Mouse (Mus musculus): ENCODE measurements around the gene Tprkb. TPM values are rescaled to one million over a fixed set of nuclear protein-coding genes. Genes with fewer than 3 reads are reported as not detected.

Gene Tprkb
- polyA plus RNA-seq, 1 experiment from 2014 or later = 49.5 TPM

Other genes with a start within 250 kb of the Tprkb start
- not detected in 2 replicates for gene Nat8f7, start 198.7 kb upstream of the Tprkb start, polyA plus RNA-seq (2015; fragmentation: Nextera tagmentation; extraction: Ambion mirVana)
- gene Nat8f3, start 146.1 kb upstream of the Tprkb start, polyA plus RNA-seq (2015; fragmentation: Nextera tagmentation; extraction: Ambion mirVana) = 0.28 and 0.36 TPM in 2 replicates
- not detected in 2 replicates for gene Nat8f6, start 90.9 kb upstream of the Tprkb start, polyA plus RNA-seq (2015; fragmentation: Nextera tagmentation; extraction: Ambion mirVana)
- 0.18 and 0.35 TPM in 2 replicates for gene Nat8f5, start 90.9 kb upstream of the Tprkb start, polyA plus RNA-seq (2015; fragmentation: Nextera tagmentation; extraction: Ambion mirVana)
- 0.26 TPM in 1 of 2 replicates, not detected in the other for gene Nat8, start 79.8 kb upstream of the Tprkb start, polyA plus RNA-seq (2015; fragmentation: Nextera tagmentation; extraction: Ambion mirVana)
- 0.05 TPM in 1 of 2 replicates, not detected in the other for gene Nat8f2, start 42.7 kb upstream of the Tprkb start, polyA plus RNA-seq (2015; fragmentation: Nextera tagmentation; extraction: Ambion mirVana)
- 6.1 and 7.1 TPM in 2 replicates for gene Nat8f4, start 7.0 kb upstream of the Tprkb start, polyA plus RNA-seq (2015; fragmentation: Nextera tagmentation; extraction: Ambion mirVana)
- gene Nat8f1, start 3.8 kb downstream of the Tprkb start, polyA plus RNA-seq (2015; fragmentation: Nextera tagmentation; extraction: Ambion mirVana) = 19.0 and 22.5 TPM in 2 replicates
- 53.9 and 60.8 TPM in 2 replicates for gene Dusp11, start 49.8 kb downstream of the Tprkb start, polyA plus RNA-seq (2015; fragmentation: Nextera tagmentation; extraction: Ambion mirVana)
- not detected in 2 replicates for gene Figla, start 104.3 kb downstream of the Tprkb start, polyA plus RNA-seq (2015; fragmentation: Nextera tagmentation; extraction: Ambion mirVana)
- gene Add2, start 116.8 kb downstream of the Tprkb start, polyA plus RNA-seq (2015; fragmentation: Nextera tagmentation; extraction: Ambion mirVana) = 206 and 209 TPM in 2 replicates

All from midbrain, embryonic 15.5 days (tissue).